Mouse (Mus musculus): Measurements from ENCODE around the gene Tsc22d2.
"Not testable (repeated sequence)": the region's sequence is repeated elsewhere in the genome, so short reads cannot be mapped to it uniquely, and the experiment has no call there.

Gene Tsc22d2

DNA sequence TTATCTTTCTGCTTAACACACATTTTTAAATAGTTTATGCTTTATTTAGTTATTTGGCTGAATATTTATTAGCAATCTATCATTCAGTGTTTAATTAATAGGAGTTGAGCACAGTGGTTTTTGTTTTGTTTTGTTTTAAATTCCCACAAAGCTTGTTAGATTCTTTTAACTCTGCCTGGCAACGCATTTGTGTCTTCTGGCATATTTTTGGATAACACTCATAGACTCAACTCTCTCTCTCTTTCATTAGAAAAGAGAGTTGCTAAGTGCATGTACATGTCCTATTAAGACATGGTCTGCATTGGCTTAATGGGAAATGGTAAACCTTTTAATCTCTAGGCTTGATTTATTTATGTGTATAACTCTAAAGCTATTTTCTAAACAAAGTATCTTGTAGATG is 14.3 kb downstream of the Tsc22d2 start:
- no peak for DNase-seq (ENCODE audit: low read depth)

DNA sequence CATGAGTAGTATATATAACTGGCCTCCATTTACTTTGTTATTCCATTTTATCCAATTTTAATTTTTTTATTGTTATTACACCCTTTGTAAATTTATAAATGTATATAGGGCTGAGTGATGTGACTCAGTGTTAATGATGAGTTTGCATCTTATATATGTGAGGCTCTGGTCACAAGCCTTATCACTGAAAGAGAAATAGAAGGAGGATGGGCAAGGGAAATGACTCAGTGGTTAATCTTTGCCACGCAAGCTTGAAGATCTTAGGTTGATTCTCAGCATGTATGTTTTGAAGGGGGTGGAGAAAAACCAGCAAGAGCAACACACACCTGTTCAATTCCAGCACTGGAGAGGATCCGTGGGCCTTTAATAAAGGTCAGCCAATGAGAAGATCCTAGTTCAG is 19.9 kb downstream of the Tsc22d2 start:
- no peak for DNase-seq (ENCODE audit: low read depth)

DNA sequence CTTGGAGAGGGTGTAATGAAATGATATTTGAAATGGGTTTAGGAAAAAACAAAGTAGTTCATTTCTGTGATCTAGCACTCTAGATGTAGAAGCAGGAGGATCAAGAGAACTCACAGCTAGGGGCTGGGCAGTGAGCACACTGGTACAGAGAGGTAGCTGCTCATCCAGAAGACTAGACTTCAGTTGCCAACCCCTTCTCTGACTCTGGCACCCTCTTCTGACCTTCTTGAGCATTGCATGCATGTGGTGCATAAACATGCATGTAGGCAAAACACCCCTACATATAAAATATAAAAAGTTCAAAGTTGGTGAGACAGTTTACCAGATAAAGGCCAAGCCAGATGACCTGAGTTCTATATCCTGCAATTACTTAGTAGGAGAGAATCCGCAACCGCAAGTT is 33.7 kb downstream of the Tsc22d2 start:
- DNase-seq (ENCODE audit: low read depth) = peak; percentile 39

DNA sequence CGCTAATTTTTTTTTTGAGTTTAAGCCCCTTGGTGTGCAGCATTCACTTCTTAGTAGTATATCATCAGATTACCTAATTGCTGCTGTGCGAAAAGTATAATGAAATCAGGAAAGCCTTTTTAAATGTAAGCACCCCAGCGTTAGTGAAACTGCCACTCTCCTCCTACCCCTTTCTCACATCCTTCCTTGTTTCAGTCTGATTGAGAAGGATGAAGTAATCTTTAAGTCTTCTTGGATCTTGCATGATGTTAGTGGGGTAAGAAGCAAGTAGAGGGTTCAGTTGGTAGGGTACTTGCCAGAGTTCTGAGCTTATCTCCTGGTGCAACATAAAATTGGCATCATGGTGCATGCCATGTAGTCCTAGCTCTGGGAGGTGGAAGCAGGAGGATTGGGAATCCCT is 35.0 kb downstream of the Tsc22d2 start:
- no peak for DNase-seq (ENCODE audit: low read depth)

DNA sequence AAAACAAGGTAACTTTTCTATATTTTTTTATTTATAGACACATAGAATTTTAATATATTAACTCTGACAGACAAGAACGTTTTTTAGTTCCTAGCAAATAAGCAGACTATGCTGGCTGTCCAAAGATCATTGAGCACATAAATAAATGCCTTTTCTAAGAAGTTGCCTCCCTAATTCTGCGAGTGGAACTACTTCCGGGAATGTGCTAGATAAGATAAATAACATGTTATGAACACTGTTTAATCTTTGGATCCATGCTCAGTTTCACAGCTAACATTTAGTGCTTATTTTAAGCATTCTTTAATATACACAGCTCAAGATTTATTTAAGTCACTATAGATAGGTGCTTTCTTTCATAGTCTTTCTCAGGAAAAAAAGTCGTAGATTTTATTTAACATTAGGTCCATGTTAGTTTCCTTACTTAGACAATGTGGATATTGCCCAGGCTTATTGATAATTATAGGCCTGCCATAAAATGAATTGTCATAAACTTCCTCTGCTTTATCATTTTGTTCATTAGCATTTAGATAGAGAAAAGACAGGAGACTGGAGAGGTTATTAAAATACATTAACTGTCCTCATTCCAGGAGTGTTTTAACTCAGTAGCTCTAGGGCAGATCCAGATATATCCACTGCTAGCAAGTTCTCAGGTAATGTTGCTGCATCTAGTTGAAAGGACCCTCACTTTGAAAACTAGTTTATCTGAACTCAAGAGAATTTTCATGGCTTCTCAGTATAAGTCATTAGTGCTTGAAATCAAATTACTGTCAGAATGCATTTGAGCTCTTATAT is 40.1 kb downstream of the Tsc22d2 start:
- no peak for DNase-seq (ENCODE audit: low read depth)

DNA sequence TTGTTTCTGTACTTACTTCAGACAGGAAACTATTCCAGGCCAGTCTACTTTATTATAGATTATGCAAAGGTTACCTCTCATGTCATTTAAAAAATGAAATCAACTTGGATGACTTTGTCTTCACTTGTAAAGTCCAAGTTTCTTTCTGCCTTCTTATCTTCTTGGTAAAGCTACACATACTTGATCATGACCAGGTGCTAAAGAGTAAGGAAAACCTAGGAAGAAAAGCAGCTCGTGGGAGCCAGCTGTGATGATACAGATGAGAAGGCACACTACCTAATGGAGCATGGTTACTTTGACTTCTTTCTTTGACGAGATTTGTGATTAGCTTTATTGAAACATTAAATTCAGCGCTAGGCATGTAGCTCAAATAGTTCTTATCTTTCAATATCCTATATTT is 40.7 kb downstream of the Tsc22d2 start:
- DNase-seq (ENCODE audit: low read depth) = no peak

DNA sequence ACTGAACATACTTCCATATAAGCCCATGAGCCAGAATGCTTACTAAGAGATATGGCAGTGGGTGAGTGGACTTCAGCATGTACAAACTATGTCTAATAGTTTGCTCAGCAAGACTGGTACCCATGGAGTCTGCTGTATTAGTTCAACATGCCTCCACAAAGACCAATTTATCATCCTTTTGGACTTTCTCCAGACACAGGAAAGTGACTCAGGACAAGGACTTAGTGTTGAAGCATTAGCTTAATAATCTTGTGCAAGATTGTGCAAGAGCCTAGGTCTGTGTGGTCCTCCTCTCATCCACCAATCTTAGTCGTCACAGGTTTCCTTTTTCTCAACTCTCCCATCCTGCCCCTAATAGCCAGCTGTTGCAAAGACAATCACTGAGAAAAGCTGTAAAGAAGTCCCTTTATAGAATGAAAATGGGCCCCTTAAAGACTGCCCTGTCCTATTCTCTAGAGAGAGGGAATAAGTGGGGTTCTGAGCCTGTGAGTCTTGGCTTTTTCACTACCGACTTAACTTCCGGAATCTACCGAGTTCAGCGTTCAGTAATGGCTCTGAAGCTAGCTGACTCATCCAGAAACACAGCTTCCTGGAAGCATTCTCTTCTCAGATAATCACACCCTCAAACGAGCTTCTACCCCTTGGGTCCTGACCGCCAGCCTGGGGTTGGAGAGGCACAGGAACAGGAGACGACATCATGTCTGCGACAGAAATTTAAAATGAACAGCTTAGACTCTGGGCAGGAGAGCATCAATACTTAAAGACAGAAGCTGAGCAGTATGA is 55.3 kb downstream of the Tsc22d2 start:
- peak; percentile 40 for DNase-seq (ENCODE audit: low read depth)

DNA sequence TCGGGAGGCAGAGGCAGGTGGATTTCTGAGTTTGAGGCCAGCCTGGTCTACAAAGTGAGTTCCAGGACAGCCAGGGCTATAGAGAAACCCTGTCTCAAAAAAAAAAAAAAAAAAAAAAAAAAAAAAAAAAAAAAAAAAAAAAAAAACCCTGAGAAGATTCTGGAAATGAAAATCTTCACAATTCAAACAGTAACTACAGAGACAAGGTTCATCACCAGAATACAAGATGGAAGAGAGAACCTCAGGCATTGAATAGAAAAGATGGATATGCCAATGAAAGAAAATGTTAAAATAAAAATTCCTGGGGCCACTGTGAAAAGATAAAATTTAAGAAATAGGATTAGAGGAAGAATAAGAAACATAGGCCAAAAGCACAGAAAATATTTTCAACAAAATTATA is 60.8 kb downstream of the Tsc22d2 start:
- DNase-seq (ENCODE audit: low read depth) = not testable (repeated sequence)

DNA sequence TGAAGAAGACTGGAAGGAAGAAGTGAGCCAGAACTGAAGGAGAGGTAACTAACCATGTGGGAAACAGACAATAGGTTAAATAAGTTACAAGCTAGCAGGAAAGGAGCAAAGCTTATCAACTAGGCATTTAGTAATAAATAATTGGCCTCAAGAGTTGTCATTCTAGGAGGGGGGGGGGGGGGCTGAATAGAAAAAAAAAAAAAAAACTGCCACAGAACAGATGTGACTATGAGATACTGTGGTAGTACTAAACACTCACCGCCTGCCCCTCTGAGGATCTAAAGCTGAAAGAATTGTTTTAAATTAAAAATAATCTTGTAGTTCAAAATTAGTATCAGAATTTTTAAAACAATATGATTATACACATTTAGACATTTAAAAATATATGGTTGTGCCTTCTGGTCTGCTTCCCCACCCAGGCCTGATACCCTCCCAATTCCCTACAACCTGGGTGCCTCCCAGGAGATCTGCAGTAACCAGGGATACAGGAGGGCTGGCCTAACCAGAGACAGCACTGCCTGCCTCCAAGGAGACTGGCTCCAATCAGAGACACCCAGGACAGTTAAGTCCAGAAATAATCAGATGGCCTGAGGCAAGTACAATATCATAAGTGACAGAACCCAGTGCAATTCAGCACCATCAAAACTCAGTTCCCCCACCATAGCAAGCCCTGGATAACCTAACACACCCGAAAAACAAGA is 64.4 kb downstream of the Tsc22d2 start:
- DNase-seq (ENCODE audit: low read depth) = no peak

DNA sequence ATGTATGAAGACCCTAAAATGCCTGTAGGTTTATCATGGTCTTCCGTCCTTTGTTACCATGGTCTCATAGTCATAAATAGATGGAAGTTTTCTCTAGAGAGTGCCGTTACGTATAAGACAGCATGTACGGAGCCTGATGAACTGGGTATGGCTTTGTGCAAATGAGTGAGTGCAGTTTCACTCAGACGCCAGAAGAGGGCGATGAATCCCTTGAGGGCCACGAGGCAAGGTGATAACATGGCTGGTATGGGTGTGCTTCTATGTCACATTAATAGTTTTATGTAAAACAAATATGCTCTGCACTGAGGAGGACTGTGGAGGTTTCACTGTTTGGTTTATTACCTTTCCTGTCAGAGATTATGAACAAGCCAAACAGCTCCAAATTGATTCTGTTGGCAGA is 71.4 kb downstream of the Tsc22d2 start:
- DNase-seq (ENCODE audit: low read depth) = peak; percentile 53

DNA sequence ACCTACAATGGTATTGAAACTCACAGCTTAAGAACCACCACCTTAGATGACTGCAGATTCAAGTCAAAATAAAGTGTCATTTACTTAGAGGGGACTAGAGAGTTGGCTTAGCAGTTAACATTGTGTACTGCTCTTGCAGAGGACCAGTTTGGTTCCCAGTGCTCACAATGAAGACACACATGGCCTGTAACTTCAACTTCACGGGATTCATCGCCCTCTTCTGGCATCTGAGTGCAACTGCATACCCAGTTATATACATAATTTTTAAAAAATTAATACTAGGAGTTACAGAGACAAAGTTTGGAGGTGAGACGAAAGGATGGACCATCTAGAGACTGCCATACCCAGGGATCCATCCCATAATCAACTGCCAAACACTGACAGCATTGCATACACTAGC is 72.6 kb downstream of the Tsc22d2 start:
- peak; percentile 26 for DNase-seq (ENCODE audit: low read depth)

DNA sequence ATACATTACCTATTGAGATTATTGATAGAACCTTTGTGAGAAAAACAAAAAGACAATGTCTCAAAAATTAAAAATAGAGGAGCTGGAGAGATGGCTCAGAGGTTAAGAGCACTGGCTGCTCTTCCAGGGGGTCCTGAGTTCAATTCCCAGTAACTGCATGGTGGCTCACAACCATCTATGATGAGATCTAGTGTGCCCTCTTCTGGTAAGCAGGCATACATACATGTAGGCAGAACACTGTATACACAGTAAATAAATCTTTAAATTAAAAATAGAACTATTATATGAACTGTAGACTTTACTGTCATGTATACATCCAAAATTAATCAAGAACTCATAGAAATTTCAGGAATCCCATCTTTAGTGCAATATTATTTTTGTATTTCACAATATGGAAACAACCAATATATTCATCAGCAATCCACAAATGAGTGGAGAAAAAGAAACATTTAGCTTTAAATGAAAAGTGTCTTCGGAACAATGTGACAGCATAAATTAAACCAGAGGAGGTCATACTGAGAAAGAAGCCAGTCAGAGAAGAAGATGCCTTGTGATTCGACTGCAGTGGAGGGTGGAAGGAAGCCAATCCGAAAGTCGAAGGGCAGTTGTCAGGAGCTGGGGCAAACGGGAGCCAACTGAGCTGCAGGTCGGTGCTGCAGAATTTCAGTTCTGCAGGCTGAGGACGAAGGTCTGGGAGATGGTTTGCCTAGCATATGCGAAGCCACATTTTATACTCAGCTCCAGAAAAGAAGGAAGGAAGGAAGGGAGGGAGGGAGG is 73.7 kb downstream of the Tsc22d2 start:
- DNase-seq (ENCODE audit: low read depth) = peak; percentile 26

DNA sequence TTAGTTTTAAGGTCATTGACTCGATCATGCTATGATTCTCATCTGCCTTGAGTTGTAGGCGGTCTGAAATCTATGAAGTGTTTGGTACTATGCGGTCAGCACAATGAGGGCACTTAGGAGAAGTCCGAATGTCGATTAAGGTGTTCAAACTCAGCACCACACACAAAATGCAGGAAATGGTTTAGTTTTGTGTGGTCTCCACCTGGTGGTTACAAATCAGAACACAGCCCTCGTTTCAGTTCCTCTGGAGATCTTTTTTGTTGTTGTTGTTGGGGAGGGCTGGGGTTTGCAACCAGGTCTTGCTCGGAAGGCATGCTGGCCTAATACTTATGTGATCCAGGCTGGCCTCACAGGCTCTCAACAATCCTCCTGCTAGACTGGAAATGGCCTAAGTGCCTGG is 76.3 kb downstream of the Tsc22d2 start:
- peak; percentile 59 for DNase-seq (ENCODE audit: low read depth)

DNA sequence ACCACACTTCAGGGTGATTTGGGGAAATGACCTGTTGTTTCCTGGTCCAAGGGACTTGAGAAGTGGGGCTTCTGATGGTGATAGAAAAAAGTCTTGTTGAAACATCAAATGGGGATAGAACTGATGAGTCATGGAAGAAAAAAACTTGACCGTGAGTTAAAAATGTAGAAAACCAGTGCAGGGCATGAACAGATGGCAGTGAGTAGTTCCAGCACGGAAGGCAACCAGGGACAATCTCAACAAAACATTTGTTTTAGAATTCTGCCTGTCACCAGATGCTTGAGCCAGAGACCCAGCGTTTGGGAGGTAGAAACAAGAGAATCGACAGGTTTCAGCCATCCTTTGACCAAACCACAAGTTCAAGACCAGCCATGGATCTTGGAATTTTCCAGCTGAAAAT is 79.1 kb downstream of the Tsc22d2 start:
- DNase-seq (ENCODE audit: low read depth) = no peak

DNA sequence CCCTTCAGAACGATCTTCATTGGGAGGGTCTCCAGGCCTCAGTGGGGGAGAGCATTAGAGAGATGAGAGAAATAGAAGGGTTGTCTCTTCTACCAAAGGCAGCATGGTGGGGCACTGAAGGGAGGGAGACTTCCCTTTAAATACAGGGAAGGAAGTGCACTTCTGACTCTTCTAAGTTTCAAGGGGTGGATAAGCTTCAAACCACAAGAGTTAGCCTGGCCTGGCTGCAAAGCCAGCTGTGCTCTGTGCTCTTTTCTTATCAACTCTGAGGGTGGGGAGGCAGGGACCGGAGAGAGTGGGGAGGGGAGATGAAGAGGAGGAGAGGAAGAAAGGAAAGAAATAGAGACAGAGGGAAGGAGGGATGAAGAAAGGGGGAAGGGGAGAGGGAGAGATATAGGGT is 87.4 kb downstream of the Tsc22d2 start:
- DNase-seq (ENCODE audit: low read depth) = no peak

DNA sequence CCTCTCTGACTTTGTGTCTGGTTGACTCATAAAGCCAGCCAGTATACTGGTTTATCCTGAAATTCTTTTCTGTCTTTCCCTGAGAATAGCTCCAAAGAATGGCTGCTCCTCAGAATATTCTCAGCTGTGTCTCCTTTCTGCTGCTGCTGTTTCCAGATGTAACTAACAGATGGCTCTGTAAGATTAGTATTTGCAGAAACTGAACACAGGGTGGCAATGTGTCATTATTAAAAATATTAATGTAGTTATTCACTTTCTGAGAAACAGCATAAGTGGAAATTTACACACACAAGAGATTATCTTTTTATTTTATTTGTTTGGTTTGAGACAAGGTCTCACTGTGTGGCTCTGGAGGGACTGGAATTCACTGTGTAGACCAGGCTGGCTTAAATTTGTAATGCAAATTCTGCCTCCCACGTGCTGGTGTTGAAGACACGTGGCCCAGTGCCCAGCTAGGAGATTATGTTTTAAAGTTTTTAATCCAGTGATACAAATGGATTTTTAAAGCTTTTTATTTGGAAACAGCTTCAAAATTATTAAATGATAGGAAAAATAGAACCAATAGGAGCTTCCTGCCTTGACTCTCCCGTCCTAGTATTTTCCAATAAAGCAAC is 89.3 kb downstream of the Tsc22d2 start:
- no peak for DNase-seq (ENCODE audit: low read depth)

DNA sequence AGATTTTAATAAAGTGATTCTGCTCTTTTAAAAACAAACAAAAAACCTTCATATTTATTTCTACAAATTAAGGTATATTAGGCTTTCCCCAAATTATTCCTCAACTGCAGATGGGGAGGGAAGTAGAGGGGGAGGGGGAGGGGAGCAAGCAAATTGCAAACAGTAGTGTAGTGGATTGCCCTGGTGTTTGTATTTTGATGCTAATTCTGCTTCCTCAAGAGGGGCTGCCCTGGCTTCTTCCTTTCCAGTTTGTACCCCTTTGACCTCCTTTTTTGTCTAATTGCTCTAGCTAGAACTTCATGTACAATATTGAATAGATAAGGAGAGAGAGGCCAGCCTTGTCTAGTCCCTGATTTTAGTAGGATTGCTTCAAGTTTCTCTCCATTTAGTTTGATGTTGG is 90.2 kb downstream of the Tsc22d2 start:
- no peak for DNase-seq (ENCODE audit: low read depth)

DNA sequence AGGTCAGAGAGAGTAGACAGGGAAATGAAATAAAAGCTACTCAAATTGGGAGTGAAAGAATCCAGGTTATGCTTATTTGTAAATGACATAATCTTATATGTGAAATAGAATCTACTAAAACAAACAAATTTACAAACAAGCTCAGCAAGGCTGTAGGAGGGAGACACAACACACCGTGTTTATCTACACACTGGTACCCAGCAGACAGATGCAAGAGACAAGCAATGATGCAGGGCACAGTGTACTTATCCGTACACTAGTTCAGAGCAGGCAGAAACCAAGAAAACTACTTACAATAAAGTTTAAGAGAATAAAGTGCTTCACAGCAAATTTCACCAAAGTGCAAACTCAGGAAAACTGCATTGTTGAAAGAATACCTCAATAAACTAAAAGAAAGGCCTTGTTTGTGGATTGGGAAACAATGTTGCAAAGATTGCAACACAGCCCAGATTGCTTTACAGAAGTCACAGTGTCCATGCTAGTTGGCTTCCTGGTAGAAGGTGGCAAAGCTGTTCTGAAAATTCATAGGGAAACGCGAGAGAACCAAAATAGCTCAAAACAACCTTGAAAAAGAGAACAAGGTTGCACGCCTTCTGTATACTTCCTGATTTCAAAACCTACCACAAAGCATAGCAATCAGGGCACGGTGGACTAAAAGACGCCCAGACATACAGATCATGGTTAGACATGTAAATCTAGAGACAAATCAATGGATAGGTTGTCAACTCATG is 93.7 kb downstream of the Tsc22d2 start:
- no peak for DNase-seq (ENCODE audit: low read depth)

DNA sequence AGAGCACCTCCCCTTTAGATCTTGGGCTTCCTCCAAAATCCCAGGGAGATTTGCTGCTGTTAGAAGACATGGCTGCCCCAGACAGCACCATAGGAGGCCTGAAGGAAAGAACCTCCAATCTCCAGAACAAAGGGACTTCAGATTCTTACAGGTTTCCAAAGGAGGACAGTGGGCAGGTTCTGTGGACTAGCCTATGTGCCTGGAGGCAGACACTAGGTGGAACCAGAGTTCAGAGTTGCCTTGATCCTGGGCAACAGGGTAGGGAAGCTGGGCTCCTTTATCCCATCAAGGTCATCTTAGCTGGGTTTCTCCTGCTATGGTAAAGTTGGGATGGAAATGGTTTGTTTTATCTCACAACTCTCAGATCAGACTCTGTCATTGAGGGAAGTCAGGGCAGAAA is 97.1 kb downstream of the Tsc22d2 start:
- DNase-seq (ENCODE audit: low read depth) = no peak

DNA sequence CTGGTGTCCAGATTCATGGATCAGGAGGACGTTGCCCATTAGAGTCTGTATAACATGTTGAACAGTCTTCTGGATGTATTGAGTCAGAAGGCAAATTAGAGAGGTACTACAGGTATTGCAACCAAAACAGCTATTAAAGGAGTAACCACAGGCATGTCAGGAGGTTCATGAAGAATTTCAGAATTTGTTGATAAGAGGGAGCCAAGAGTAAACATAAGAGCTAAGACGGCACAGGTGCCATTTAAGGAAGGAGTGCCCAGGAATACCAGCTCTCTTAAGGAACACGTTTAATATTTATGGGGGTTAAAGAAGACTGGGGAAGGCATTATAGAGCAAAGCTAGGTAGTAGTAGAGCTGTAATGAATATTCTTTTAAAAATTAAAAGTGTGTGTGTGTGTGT is 98.2 kb downstream of the Tsc22d2 start:
- no peak for DNase-seq (ENCODE audit: low read depth)

DNA sequence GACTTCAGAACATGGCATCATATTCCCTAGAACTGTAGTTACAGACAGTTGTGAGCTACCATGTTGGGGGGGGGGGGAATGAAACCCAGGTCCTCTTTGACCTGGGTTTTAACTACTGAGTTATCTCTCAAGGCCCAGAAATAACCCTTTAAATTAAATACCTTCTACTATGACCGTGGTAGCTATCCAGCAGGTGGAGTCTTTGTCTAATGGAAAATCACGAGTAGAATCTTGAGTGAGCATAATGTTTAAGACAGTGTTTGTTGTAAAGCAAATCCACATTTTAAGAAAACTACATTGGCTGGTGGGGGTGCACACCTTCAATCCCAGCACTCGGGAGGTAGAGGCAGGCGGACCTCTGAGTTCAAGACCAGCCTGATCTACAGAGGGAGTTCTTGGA is 99.0 kb downstream of the Tsc22d2 start:
- DNase-seq (ENCODE audit: low read depth) = no peak
